Mouse (Mus musculus) cortical plate, adult 2 months (tissue): ENCODE results near the gene Eftud2.

ENCODE experiments used
- CTCF ChIP-seq: fragments of 200-500 bp; IDR thresholded peaks from 2 replicates; pipeline ENCODE4 v1.5.1; 2011; ENCODE audit warnings: mild to moderate bottlenecking, control low read depth, low read length; ENCODE audit not compliant: insufficient read depth; ENCODE audit errors: extremely low read depth
- POLR2A ChIP-seq: fragments of 200-500 bp; IDR thresholded peaks from 2 replicates; pipeline ENCODE4 v1.6.1; 2011; ENCODE audit warnings: mild to moderate bottlenecking, low read length, control low read depth; ENCODE audit not compliant: insufficient read depth; ENCODE audit errors: extremely low read depth

- TF ChIP-seq CTCF, result no peak
- no peak for TF ChIP-seq POLR2A
These were observed 88.9 kb downstream of the Eftud2 start for GRCm38 (mm10) chr11:102791682-102792445.
